Mouse (Mus musculus) megakaryocyte progenitor cell, adult 5-6 weeks (primary cell): ENCODE data around the gene Gdf15. TPM values are rescaled to one million over a fixed set of nuclear protein-coding genes. Genes with fewer than 3 reads are reported as not detected.

Experiments
- ATAC-seq: replicated peaks from 2 replicates; pipeline ENCODE4 v1.8.0; 2016; ENCODE audit warnings: mild to moderate bottlenecking, moderate TSS enrichment, inconsistent platforms; ENCODE audit not compliant: poor library complexity
- total RNA-seq, 2 experiments: library from RNA; stranded (forward) in 1 of 2; stranded (reverse) in 1 of 2; fragments of 157-497, 149-512 nt in 1 of 2; fragments of 200-1000 nt in 1 of 2; gene quantifications; 2 replicates each; pipeline versions ENCODE4 v1.2.3 to v1.2.4; 2015 to 2017

Gene Gdf15
- total RNA-seq, 2 experiments from 2014 or later = not detected

- peak; percentile 54 for ATAC-seq
Observed at GRCm38 (mm10) chr8:70630532-70631381, 1.5 kb downstream of the Gdf15 start.

GRCm38 (mm10) chr8:70629574-70630531 lies 2.4 kb downstream of the Gdf15 start:
- peak; percentile 82 for ATAC-seq

GRCm38 (mm10) chr8:70628986-70629490 lies 3.2 kb downstream of the Gdf15 start:
- no peak for ATAC-seq

- ATAC-seq = no peak
Observed at GRCm38 (mm10) chr8:70627041-70627440, 5.2 kb downstream of the Gdf15 start.

- ATAC-seq = peak; percentile 22; the same call in 1 of the 2 replicates
Observed at GRCm38 (mm10) chr8:70625104-70625503, 7.2 kb downstream of the Gdf15 start.

GRCm38 (mm10) chr8:70622220-70622619 lies 10.0 kb downstream of the Gdf15 start:
- peak; percentile 23 for ATAC-seq

- peak; percentile 80 for ATAC-seq
Observed at GRCm38 (mm10) chr8:70618888-70619334, 13.3 kb downstream of the Gdf15 start.

GRCm38 (mm10) chr8:70617985-70618384 lies 14.3 kb downstream of the Gdf15 start:
- ATAC-seq = peak; percentile 29

- peak; percentile 24 for ATAC-seq
Observed at GRCm38 (mm10) chr8:70616645-70617044, 15.6 kb downstream of the Gdf15 start.

GRCm38 (mm10) chr8:70615894-70616293 lies 16.4 kb downstream of the Gdf15 start, which contains the start of gene Lrrc25:
Lrrc25 (plus strand) TSS chr8:70616155.
- peak; percentile 5; the same call in 1 of the 2 replicates for ATAC-seq

- ATAC-seq = no peak
Observed at GRCm38 (mm10) chr8:70615281-70615680, 17.0 kb downstream of the Gdf15 start.

- ATAC-seq = no peak
Observed at GRCm38 (mm10) chr8:70614469-70614868, 17.8 kb downstream of the Gdf15 start.

- no peak for ATAC-seq
Observed at GRCm38 (mm10) chr8:70613763-70614162, 18.5 kb downstream of the Gdf15 start.

GRCm38 (mm10) chr8:70611849-70612248 lies 20.4 kb downstream of the Gdf15 start:
- ATAC-seq = peak; percentile 43

GRCm38 (mm10) chr8:70610796-70611771 lies 21.2 kb downstream of the Gdf15 start:
- ATAC-seq = 0 out of 2 replicates have a peak, but pooled peaks have one; percentile 14

GRCm38 (mm10) chr8:70609849-70610795 lies 22.1 kb downstream of the Gdf15 start:
- peak; percentile 47 for ATAC-seq

GRCm38 (mm10) chr8:70609368-70609848 lies 22.8 kb downstream of the Gdf15 start:
- peak; percentile 30 for ATAC-seq

GRCm38 (mm10) chr8:70608749-70609367 lies 23.4 kb downstream of the Gdf15 start, which contains the start of gene Ssbp4:
Ssbp4 (minus strand) TSS chr8:70608872.
- no peak for ATAC-seq
